Mouse (Mus musculus) heart, postnatal 0 days (tissue): ENCODE data around the gene Men1.

Experiments used
- CTCF ChIP-seq: IDR thresholded peaks from 2 replicates; pipeline ENCODE4 v1.5.1; 2016; ENCODE audit warnings: antibody characterized with exemption, control low read depth, low read depth
- EP300 ChIP-seq: IDR thresholded peaks from 2 replicates; pipeline ENCODE4 v1.6.1; 2016; ENCODE audit warnings: antibody characterized with exemption, low read depth

DNA sequence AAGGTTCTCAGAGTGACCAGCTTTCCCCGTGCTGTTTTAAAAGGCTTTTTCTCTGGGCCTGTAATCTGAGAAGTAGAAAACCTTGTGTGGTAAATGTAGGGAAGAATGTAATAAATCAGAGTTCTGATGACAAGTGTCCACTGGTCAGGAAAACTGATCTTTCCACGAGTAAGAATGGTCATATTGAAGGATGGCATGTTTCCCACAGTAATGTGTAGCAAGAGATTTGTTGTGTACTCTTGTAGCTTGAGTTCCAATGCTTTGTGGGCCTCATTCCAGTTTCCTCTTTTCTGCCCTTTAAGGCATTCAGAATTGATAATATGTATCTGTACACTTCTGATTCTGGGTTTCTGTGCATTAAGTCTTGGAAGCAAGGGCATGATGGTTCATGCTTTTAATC, 30.1 kb downstream of the Men1 start:
- TF ChIP-seq CTCF (no peak), EP300 (no peak)
